Mouse (Mus musculus) hindbrain, postnatal 0 days (tissue): Measurements from ENCODE around the gene Lin37. TPM values are rescaled to one million over a fixed set of nuclear protein-coding genes. Genes with fewer than 3 reads are reported as not detected.

Experiments used
- ATAC-seq: fragments of 200-750 bp; cut with Nextera tagmentation; 2 replicates; pipeline ENCODE4 v1.8.0; 2017; ENCODE audit warnings: mild to moderate bottlenecking, moderate TSS enrichment, moderate library complexity
- DNase-seq: peaks from one replicate; pipeline ENCODE4 v3.0.0-alpha.2; 2015; ENCODE audit warnings: low spot score
- H3K27ac ChIP-seq: fragments of 300-500 bp; sonication (generic); 2 replicates; pipeline ENCODE4 v1.5.1; 2014; ENCODE audit warnings: mild to moderate bottlenecking
- H3K27me3 ChIP-seq: fragments of 300-500 bp; sonication (generic); 2 replicates; pipeline ENCODE4 v1.6.1; 2014; ENCODE audit warnings: low read length, mixed read lengths; ENCODE audit not compliant: insufficient read depth
- H3K36me3 ChIP-seq: fragments of 300-500 bp; sonication (generic); 2 replicates; pipeline ENCODE4 v1.6.1; 2014; ENCODE audit warnings: low read length, mixed read lengths; ENCODE audit not compliant: insufficient read depth
- H3K4me1 ChIP-seq: fragments of 300-500 bp; sonication (generic); 2 replicates; pipeline ENCODE4 v1.6.1; 2014; ENCODE audit warnings: antibody characterized with exemption, low read length, mixed read lengths; ENCODE audit not compliant: insufficient read depth
- H3K4me2 ChIP-seq: fragments of 300-500 bp; sonication (generic); 2 replicates; pipeline ENCODE4 v1.6.1; 2014; ENCODE audit warnings: low read depth, mild to moderate bottlenecking, low read length, moderate library complexity, mixed read lengths
- H3K4me3 ChIP-seq: fragments of 300-500 bp; sonication (generic); 2 replicates; pipeline ENCODE4 v1.5.1; 2014; ENCODE audit warnings: low read length
- H3K9ac ChIP-seq: fragments of 300-500 bp; sonication (generic); replicated peaks from 2 replicates; pipeline ENCODE4 v1.6.1; 2014; ENCODE audit warnings: mild to moderate bottlenecking, low read length, moderate library complexity, mixed read lengths
- H3K9me3 ChIP-seq: fragments of 300-500 bp; sonication (generic); 2 replicates; pipeline ENCODE4 v1.6.1; 2016; ENCODE audit warnings: low read length, mixed read lengths
- CTCF ChIP-seq: IDR thresholded peaks from 2 replicates; pipeline ENCODE4 v1.5.1; 2016; ENCODE audit warnings: antibody characterized with exemption, control low read depth, low read depth
- WGBS: fragments of 180-500 bp; shearing (Covaris S2); extraction: QIAGEN DNeasy Blood & Tissue Kit; methylation state at CpG from one replicate; pipeline ENCODE4 v1.1.7; 2014; 5-methylcytosine and 5-hydroxymethylcytosine counted together
- polyA plus RNA-seq: library from polyadenylated mRNA; unstranded; fragments of >200 nt; fragmentation: Nextera tagmentation; extraction: Ambion mirVana; gene quantifications from 2 replicates; pipeline ENCODE4 v1.2.1, GENCODE M21; 2015
- total RNA-seq: library from RNA; depleted of rRNA; stranded (reverse); fragments of >200 nt; gene quantifications from 2 replicates; pipeline ENCODE4 v1.2.3, GENCODE M21; 2014

Lin37 gene
- total and polyA plus RNA-seq, 2 experiments from 2014 or later: 21.0 to 45.0 TPM

DNA sequence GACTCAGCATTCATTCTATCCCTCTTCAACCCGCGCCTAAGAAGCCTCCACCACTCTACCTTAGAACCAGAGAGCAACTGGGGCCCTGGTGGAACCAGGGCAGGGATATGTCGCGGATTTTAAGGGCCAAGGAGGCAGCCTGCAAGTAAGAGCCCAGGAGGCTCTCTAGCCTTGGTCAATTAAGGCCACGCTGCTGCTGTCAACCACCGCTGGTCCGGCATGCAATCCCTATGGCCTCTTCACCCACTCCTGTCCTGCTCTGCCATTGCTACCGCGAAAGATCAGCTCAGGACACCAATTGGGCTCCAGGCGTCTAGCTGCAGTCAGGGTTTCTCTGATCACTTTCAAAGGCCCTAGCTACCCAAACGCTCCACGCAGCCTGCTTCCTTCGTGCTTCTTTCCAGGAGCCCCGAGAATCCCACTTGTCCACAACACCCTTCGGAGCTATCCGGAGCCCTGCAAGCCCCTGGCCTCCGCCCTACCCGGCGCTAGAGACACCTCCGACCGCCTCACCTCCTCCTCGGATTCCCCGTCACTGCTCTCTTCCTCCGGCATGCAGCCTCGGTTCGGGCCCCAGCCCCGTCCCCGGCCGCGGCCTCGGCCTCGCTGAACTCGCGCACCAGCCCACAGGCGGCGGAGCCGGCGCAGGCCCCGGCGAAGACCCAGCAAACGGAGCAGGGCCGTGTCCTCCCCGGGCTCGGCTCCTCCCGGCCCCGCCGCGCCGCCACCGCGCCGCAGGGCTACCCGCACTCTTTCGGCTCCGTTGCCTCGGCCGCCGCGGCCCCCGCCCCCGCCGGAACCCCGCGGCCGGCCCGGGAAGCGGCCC lies 28.4 kb upstream of the Lin37 start:
- DNase-seq: peak; percentile 44
- H3K27me3 ChIP-seq: no peaks in the 10 kb centered on the region
- TF ChIP-seq CTCF: no peak
- peak overlapping the region; percentile 96 for H3K27ac ChIP-seq
- peaks cover 8% of the 10 kb centered on the region for H3K4me1 ChIP-seq
- H3K9ac ChIP-seq: peak overlapping the region; percentile 99
- peak; percentile 24 for ATAC-seq
- peaks cover 29% of the 10 kb centered on the region for H3K36me3 ChIP-seq
- peak overlapping the region; percentile 95 for H3K4me3 ChIP-seq
- WGBS: 1% methylated on average over 62 of the region's 67 CpGs
- peak overlapping the region; percentile 93 for H3K4me2 ChIP-seq
- no peaks in the 10 kb centered on the region for H3K9me3 ChIP-seq

GRCm38 (mm10) chr7:30586455-30587020 lies 26.9 kb upstream of the Lin37 start:
- Histone ChIP-seq H3K4me3 (no peak overlapping the region), H3K9me3 (no peaks in the 10 kb centered on the region), H3K9ac (no peak overlapping the region), H3K27ac (no peak overlapping the region), H3K4me2 (peak overlapping the region; percentile 93), H3K27me3 (no peaks in the 10 kb centered on the region), H3K4me1 (peaks cover 8% of the 10 kb centered on the region), H3K36me3 (peaks cover 44% of the 10 kb centered on the region)
- DNase-seq: no peak
- 84% methylated on average over 28 of the region's 28 CpGs for WGBS
- ATAC-seq: no peak
- TF ChIP-seq CTCF: no peak

DNA sequence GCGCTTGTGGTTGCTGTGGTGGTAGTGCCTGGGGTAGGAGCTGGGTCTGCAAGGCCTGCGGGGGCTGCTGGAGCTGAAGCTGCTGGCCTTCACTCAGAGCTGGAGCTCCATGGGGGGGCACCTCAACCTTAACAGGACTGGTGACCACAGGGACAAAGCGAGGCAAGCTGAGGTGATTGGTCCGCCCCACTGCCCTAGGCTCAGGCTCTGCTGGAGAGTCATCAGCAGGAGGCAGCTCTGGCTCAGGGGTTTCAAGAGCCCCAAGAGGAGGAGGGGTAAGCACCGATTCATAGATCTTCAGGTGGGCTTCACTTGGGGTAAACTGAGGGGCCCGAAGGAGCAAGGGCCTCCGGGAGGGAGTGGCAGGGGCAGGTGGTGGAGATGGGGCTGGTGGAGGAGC lies 25.5 kb upstream of the Lin37 start:
- TF ChIP-seq CTCF: no peak
- no peak overlapping the region for H3K4me2 ChIP-seq
- H3K27me3 ChIP-seq: no peaks in the 10 kb centered on the region
- peaks cover 56% of the 10 kb centered on the region for H3K36me3 ChIP-seq
- H3K9ac ChIP-seq: no peak overlapping the region
- ATAC-seq (no peak), DNase-seq (no peak)
- peaks cover 8% of the 10 kb centered on the region for H3K4me1 ChIP-seq
- no peak overlapping the region for H3K27ac ChIP-seq
- H3K9me3 ChIP-seq: no peaks in the 10 kb centered on the region
- H3K4me3 ChIP-seq: no peak overlapping the region
- WGBS: 95% methylated on average over 7 of the region's 7 CpGs

DNA sequence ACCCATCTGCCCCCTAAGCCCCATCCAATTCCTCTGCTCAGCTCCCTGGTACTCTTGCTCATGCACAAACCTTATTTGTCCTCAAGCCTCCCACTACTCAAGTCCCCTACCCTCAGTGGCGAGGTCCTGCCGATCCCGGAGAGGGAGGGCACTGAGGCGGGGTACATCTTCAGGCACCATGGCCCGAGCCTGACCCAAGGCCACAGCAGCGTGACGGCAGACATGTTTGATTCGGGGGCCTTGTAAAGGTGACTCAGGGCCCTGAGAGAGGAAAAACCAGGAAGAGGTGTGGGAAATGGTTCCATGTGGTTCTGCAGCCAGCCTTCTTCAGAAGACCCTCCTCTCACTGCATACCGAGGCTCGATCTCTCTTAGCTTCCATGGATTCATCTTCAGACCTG lies 24.7 kb upstream of the Lin37 start:
- no peak overlapping the region for H3K4me2 ChIP-seq
- no peak overlapping the region for H3K9ac ChIP-seq
- no peak overlapping the region for H3K4me3 ChIP-seq
- no peaks in the 10 kb centered on the region for H3K27me3 ChIP-seq
- H3K4me1 ChIP-seq: peaks cover 8% of the 10 kb centered on the region
- peaks cover 64% of the 10 kb centered on the region for H3K36me3 ChIP-seq
- no peaks in the 10 kb centered on the region for H3K9me3 ChIP-seq
- no peak for ATAC-seq
- DNase-seq: no peak
- no peak overlapping the region for H3K27ac ChIP-seq
- no peak for TF ChIP-seq CTCF
- 92% methylated on average over 10 of the region's 10 CpGs for WGBS

DNA sequence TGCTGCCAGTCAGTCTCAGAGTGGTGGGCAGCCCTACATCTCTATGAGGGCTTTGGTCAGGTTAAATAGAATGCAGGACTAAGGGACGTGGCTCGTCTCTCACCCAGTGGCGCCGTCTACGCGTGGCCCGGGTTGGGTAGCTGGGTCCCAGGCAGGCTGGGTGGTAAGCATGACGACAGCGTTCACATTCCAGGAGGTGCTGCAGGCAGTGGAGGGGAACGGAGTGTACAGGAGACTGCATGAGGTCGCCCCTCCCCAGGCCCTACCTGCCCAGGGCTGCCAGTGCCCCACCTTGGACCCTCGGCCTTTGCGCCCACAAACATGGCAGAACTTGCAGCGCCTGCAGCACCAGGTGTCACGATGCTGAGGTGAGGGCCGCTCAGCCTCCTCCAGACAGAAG lies 21.9 kb upstream of the Lin37 start:
- Histone ChIP-seq H3K27me3 (no peaks in the 10 kb centered on the region), H3K4me2 (no peak overlapping the region), H3K4me3 (no peak overlapping the region), H3K9me3 (no peaks in the 10 kb centered on the region), H3K9ac (no peak overlapping the region), H3K27ac (no peak overlapping the region), H3K36me3 (peaks cover 90% of the 10 kb centered on the region), H3K4me1 (no peaks in the 10 kb centered on the region)
- WGBS: 98% methylated on average over 16 of the region's 16 CpGs
- DNase-seq: no peak
- ATAC-seq: no peak
- TF ChIP-seq CTCF: no peak

DNA sequence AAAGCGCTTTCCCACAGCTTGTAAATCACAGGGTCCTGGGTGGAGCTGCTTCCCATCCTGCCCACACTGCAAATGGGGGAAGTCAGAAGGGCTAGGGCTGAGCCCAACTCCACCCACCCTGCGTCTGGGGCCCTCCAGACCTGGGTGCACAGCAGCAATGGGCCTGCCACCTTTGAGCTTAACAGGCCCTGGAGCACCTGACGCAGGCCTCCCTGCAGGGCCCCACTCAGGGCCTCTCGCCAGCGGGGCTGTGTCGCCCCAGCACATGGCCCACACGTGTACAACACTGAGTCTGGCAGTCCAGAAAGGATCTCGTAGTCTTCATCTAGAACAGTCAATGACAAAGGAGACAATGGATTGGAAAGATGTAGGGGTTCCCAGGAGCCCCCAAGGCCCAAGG lies 20.3 kb upstream of the Lin37 start:
- no peak overlapping the region for H3K27ac ChIP-seq
- no peaks in the 10 kb centered on the region for H3K4me1 ChIP-seq
- 94% methylated on average over 8 of the region's 8 CpGs for WGBS
- TF ChIP-seq CTCF: no peak
- H3K27me3 ChIP-seq: no peaks in the 10 kb centered on the region
- H3K9me3 ChIP-seq: no peaks in the 10 kb centered on the region
- H3K4me2 ChIP-seq: no peak overlapping the region
- ATAC-seq (no peak), DNase-seq (no peak)
- H3K9ac ChIP-seq: no peak overlapping the region
- H3K4me3 ChIP-seq: no peak overlapping the region
- H3K36me3 ChIP-seq: peaks cover 90% of the 10 kb centered on the region

DNA sequence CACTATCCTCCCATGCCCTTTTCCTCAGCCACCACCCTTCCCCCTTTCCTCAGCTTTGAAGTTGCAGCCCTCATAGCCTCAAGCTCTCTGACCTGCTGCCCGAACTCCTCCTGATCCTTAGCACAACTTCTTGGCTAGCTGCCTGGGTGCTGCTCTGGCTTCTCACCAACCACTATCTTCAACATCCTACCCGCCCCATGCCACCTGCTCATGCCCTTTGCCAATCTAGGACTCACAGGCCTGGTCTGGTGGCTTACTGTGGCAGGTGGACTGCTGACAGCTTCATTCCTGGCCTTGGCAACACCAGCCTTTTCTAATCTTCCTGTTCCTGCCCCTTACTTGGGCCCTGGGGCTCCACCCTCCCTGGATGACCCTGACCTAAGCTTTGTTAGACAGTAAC lies 13.3 kb upstream of the Lin37 start:
- no peak for ATAC-seq
- Histone ChIP-seq H3K4me3 (no peak overlapping the region), H3K9ac (no peak overlapping the region), H3K27ac (no peak overlapping the region), H3K9me3 (no peaks in the 10 kb centered on the region), H3K4me2 (no peak overlapping the region), H3K4me1 (no peaks in the 10 kb centered on the region), H3K27me3 (no peaks in the 10 kb centered on the region), H3K36me3 (peaks cover 90% of the 10 kb centered on the region)
- DNase-seq: peak; percentile 20
- no peak for TF ChIP-seq CTCF
- 65% methylated on average over 2 of the region's 2 CpGs for WGBS
